Mouse (Mus musculus): Measurements from ENCODE around the gene Olfr1045. TPM values are rescaled to one million over a fixed set of nuclear protein-coding genes. Genes with fewer than 3 reads are reported as not detected.
"Not testable (repeated sequence)": the region's sequence is repeated elsewhere in the genome, so short reads cannot be mapped to it uniquely, and the experiment has no call there.

Olfr1045 gene
- total and polyA plus RNA-seq, 3 experiments: 0.16 TPM; not detected in 2

- Histone ChIP-seq H3K27me3 (ENCODE audit: insufficient read depth, low read length) (no peaks in the 10 kb centered on the region), H3K9me3 (replicated peaks) (peaks cover 7% of the 10 kb centered on the region; the same call in 1 of the 2 replicates), H3K4me3 (ENCODE audit: low read depth, low read length) (no peak overlapping the region), H3K36me3 (replicated peaks) (no peaks in the 10 kb centered on the region), H3K4me1 (ENCODE audit: insufficient read depth, low read depth, low read length) (no peaks in the 10 kb centered on the region)
- DNase-seq (ENCODE audit: low spot score) (no peak), ATAC-seq (ENCODE audit: extremely low read depth, insufficient number of reproducible peaks, low FRiP score, poor library complexity, severe bottlenecking) (no peak)
- TF ChIP-seq POLR2AphosphoS5 (IDR thresholded peaks at IDR 0.05; ENCODE audit: insufficient replicate concordance, low read depth, low read length) (no peak), TAL1 (conservative IDR thresholded peaks at IDR 0.05; ENCODE audit: low read depth, low read length) (no peak), GATA1 (IDR thresholded peaks at IDR 0.05; ENCODE audit: borderline replicate concordance, low read length) (no peak), CTCF (IDR thresholded peaks at IDR 0.05; ENCODE audit: low read depth, low read length) (no peak), GATA2 (IDR thresholded peaks at IDR 0.05; ENCODE audit: borderline replicate concordance, low read depth, low read length) (no peak)
Measured at GRCm38 (mm10) chr2:86179950-86180349, 22.9 kb downstream of the Olfr1045 start.

DNA sequence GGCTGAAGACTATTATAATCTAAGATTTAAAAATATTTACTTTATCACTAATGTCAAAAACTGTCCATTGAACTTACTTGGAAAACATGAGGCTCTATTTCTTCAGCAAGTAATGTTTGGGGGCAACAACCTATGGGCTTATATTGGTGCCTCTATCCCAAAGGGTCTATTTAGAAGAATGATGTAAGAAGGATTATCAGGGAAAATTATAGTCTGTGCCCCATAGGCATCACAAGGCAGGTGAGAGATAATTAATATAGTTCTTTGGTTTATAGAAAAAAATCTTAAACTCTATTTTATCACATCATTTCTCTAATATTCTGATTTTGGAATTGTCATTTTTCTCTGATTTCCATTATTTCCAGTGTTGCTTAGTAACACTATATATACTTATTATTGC lies 25.1 kb downstream of the Olfr1045 start, which contains the start of gene Olfr1044:
TSS of gene Olfr1044 (minus strand) at position 101 of the 400 bp plus-strand sequence.
- ATAC-seq (ENCODE audit: extremely low read depth, insufficient number of reproducible peaks, low FRiP score, poor library complexity, severe bottlenecking): no peak
- H3K4me1 ChIP-seq (ENCODE audit: insufficient read depth, low read depth, low read length): no peaks in the 10 kb centered on the region
- TF ChIP-seq TAL1 (conservative IDR thresholded peaks at IDR 0.05; ENCODE audit: low read depth, low read length) (no peak), POLR2AphosphoS5 (IDR thresholded peaks at IDR 0.05; ENCODE audit: insufficient replicate concordance, low read depth, low read length) (no peak), GATA1 (IDR thresholded peaks at IDR 0.05; ENCODE audit: borderline replicate concordance, low read length) (no peak), CTCF (IDR thresholded peaks at IDR 0.05; ENCODE audit: low read depth, low read length) (no peak), GATA2 (IDR thresholded peaks at IDR 0.05; ENCODE audit: borderline replicate concordance, low read depth, low read length) (no peak)

DNA sequence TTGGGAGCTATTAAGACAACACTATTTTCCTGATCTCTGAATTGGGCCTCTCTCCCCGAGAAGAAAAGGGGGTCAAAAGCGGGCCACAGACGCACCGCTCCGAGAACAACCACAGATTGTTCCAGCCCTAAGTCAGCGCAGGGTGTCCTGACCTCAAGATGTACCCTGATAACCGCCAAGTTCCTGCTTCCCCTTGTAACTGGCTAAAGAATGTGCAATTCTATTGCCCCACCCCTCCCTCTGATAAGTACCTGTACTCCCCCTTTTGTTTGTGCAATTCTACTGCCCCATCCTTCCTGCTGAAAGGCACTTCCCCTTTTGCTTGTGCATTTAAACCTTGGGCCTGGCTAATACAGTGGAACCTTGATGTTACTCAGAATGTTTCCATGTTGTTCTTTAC lies 27.4 kb downstream of the Olfr1045 start:
- H3K4me1 ChIP-seq (ENCODE audit: insufficient read depth, low read depth, low read length); ATAC-seq (ENCODE audit: extremely low read depth, insufficient number of reproducible peaks, low FRiP score, poor library complexity, severe bottlenecking): not testable (repeated sequence)

More for the DNA sequence above, 25.1 kb downstream of the Olfr1045 start, which contains the start of gene Olfr1044:
- no peak within 1 kb of the TSS for H3K4me3 ChIP-seq (ENCODE audit: low read depth, low read length)
- H3K36me3 ChIP-seq (replicated peaks): no peaks in the 10 kb centered on the region
- H3K9me3 ChIP-seq (replicated peaks): peaks cover 7% of the 10 kb centered on the region; the same call in 1 of the 2 replicates
- H3K27me3 ChIP-seq (ENCODE audit: insufficient read depth, low read length): no peaks in the 10 kb centered on the region
- DNase-seq (ENCODE audit: low spot score): no peak

GRCm38 (mm10) chr2:86167422-86167821 lies 35.4 kb downstream of the Olfr1045 start, which contains the start of gene Olfr1043:
TSS of gene Olfr1043 (minus strand) at chr2:86167522.
- Histone ChIP-seq H3K4me3 (ENCODE audit: low read depth, low read length) (no peak within 1 kb of the TSS), H3K4me1 (ENCODE audit: insufficient read depth, low read depth, low read length) (no peaks in the 10 kb centered on the region), H3K27me3 (ENCODE audit: insufficient read depth, low read length) (no peaks in the 10 kb centered on the region), H3K36me3 (replicated peaks) (no peaks in the 10 kb centered on the region), H3K9me3 (replicated peaks) (0 out of 2 replicates have a peak, but pooled peaks cover 1% of the 10 kb centered on the region)
- ATAC-seq (ENCODE audit: extremely low read depth, insufficient number of reproducible peaks, low FRiP score, poor library complexity, severe bottlenecking) (no peak), DNase-seq (ENCODE audit: low spot score) (no peak)
- TF ChIP-seq TAL1 (conservative IDR thresholded peaks at IDR 0.05; ENCODE audit: low read depth, low read length): no peak
- TF ChIP-seq GATA1 (IDR thresholded peaks at IDR 0.05; ENCODE audit: borderline replicate concordance, low read length): no peak
- TF ChIP-seq CTCF (IDR thresholded peaks at IDR 0.05; ENCODE audit: low read depth, low read length): no peak
- no peak for TF ChIP-seq GATA2 (IDR thresholded peaks at IDR 0.05; ENCODE audit: borderline replicate concordance, low read depth, low read length)

More for the DNA sequence above, 27.4 kb downstream of the Olfr1045 start:
- not testable (repeated sequence) for DNase-seq (ENCODE audit: low spot score); H3K27me3 ChIP-seq (ENCODE audit: insufficient read depth, low read length); H3K9me3 ChIP-seq (replicated peaks); H3K4me3 ChIP-seq (ENCODE audit: low read depth, low read length); H3K36me3 ChIP-seq (replicated peaks)

GRCm38 (mm10) chr2:86161738-86162137 lies 41.1 kb downstream of the Olfr1045 start, which contains the start of gene Olfr1042:
TSS of gene Olfr1042 (minus strand) at chr2:86161838.
- TF ChIP-seq CTCF (IDR thresholded peaks at IDR 0.05; ENCODE audit: low read depth, low read length) (no peak), POLR2AphosphoS5 (IDR thresholded peaks at IDR 0.05; ENCODE audit: insufficient replicate concordance, low read depth, low read length) (no peak), GATA1 (IDR thresholded peaks at IDR 0.05; ENCODE audit: borderline replicate concordance, low read length) (no peak), GATA2 (IDR thresholded peaks at IDR 0.05; ENCODE audit: borderline replicate concordance, low read depth, low read length) (no peak), TAL1 (conservative IDR thresholded peaks at IDR 0.05; ENCODE audit: low read depth, low read length) (no peak)

DNA sequence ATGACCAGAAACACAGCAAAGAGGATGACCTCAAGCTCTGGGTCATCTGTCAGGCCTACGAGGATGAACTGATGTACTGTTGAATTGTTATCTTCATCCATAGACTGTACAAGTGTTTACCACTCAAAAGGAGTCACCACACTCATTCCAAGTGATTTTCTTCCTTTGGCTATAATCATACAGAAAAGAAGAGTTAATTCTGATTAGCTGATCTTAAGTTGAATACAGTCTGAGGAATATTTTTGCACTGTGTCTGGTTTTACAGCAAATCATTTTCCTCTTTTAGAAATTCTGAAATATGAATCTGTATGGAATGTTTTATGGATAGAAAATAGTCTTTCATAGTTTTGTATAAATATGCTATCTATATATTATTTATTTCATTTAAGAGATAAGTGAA lies 56.2 kb downstream of the Olfr1045 start, which contains the start of gene Olfr1040:
TSS of gene Olfr1040 (minus strand) at position 101 of the 400 bp plus-strand sequence.
- Histone ChIP-seq H3K9me3 (replicated peaks) (0 out of 2 replicates have a peak, but pooled peaks cover 2% of the 10 kb centered on the region), H3K27me3 (ENCODE audit: insufficient read depth, low read length) (no peaks in the 10 kb centered on the region), H3K4me3 (ENCODE audit: low read depth, low read length) (no peak within 1 kb of the TSS), H3K36me3 (replicated peaks) (no peaks in the 10 kb centered on the region), H3K4me1 (ENCODE audit: insufficient read depth, low read depth, low read length) (no peaks in the 10 kb centered on the region)
- TF ChIP-seq TAL1 (conservative IDR thresholded peaks at IDR 0.05; ENCODE audit: low read depth, low read length) (no peak), POLR2AphosphoS5 (IDR thresholded peaks at IDR 0.05; ENCODE audit: insufficient replicate concordance, low read depth, low read length) (no peak), GATA2 (IDR thresholded peaks at IDR 0.05; ENCODE audit: borderline replicate concordance, low read depth, low read length) (no peak)
- ATAC-seq (ENCODE audit: extremely low read depth, insufficient number of reproducible peaks, low FRiP score, poor library complexity, severe bottlenecking): no peak
- DNase-seq (ENCODE audit: low spot score): no peak

More at GRCm38 (mm10) chr2:86161738-86162137, 41.1 kb downstream of the Olfr1045 start, which contains the start of gene Olfr1042:
- DNase-seq (ENCODE audit: low spot score): no peak
- no peak for ATAC-seq (ENCODE audit: extremely low read depth, insufficient number of reproducible peaks, low FRiP score, poor library complexity, severe bottlenecking)
- H3K27me3 ChIP-seq (ENCODE audit: insufficient read depth, low read length): no peaks in the 10 kb centered on the region
- H3K9me3 ChIP-seq (replicated peaks): no peaks in the 10 kb centered on the region
- no peaks in the 10 kb centered on the region for H3K36me3 ChIP-seq (replicated peaks)
- no peaks in the 10 kb centered on the region for H3K4me1 ChIP-seq (ENCODE audit: insufficient read depth, low read depth, low read length)
- H3K4me3 ChIP-seq (ENCODE audit: low read depth, low read length): no peak within 1 kb of the TSS

Other genes with a start within 250 kb of the Olfr1045 start
Only the 20 nearest of the 29 such genes appear.
- not detected in 2 replicates for gene Olfr1034, start 157.1 kb downstream of the Olfr1045 start, total RNA-seq (2014; fragmentation: Nextera tagmentation)
- 0.12 TPM in 1 of 2 replicates, not detected in the other for gene Olfr1034, start 157.1 kb downstream of the Olfr1045 start, total RNA-seq (2017)
- not detected in 2 replicates for gene Olfr1034, start 157.1 kb downstream of the Olfr1045 start, polyA plus RNA-seq (2012)
- gene Olfr1036, start 129.0 kb downstream of the Olfr1045 start, total RNA-seq (2014; fragmentation: Nextera tagmentation): not detected in 2 replicates
- 0.11 and 0.17 TPM in 2 replicates for gene Olfr1036, start 129.0 kb downstream of the Olfr1045 start, total RNA-seq (2017)
- gene Olfr1036, start 129.0 kb downstream of the Olfr1045 start, polyA plus RNA-seq (2012): not detected in 2 replicates
- not detected in 2 replicates for gene Olfr1037, start 115.6 kb downstream of the Olfr1045 start, total RNA-seq (2014; fragmentation: Nextera tagmentation)
- gene Olfr1037, start 115.6 kb downstream of the Olfr1045 start, total RNA-seq (2017): 0.11 and 0.29 TPM in 2 replicates
- not detected in 2 replicates for gene Olfr1037, start 115.6 kb downstream of the Olfr1045 start, polyA plus RNA-seq (2012)
- gene Olfr1039, start 67.1 kb downstream of the Olfr1045 start, total RNA-seq (2014; fragmentation: Nextera tagmentation): not detected in 2 replicates
- gene Olfr1039, start 67.1 kb downstream of the Olfr1045 start, total RNA-seq (2017): 0.22 TPM in 1 of 2 replicates, not detected in the other
- gene Olfr1039, start 67.1 kb downstream of the Olfr1045 start, polyA plus RNA-seq (2012): not detected in 2 replicates
- gene Olfr1040, start 56.3 kb downstream of the Olfr1045 start, total RNA-seq (2014; fragmentation: Nextera tagmentation): not detected in 2 replicates
- gene Olfr1040, start 56.3 kb downstream of the Olfr1045 start, total RNA-seq (2017): 0.46 TPM in 1 of 2 replicates, not detected in the other
- gene Olfr1040, start 56.3 kb downstream of the Olfr1045 start, polyA plus RNA-seq (2012): not detected in 2 replicates
- not detected in 2 replicates for gene Olfr1042, start 41.2 kb downstream of the Olfr1045 start, total RNA-seq (2014; fragmentation: Nextera tagmentation)
- gene Olfr1042, start 41.2 kb downstream of the Olfr1045 start, total RNA-seq (2017): 0.11 TPM in 1 of 2 replicates, not detected in the other
- not detected in 2 replicates for gene Olfr1042, start 41.2 kb downstream of the Olfr1045 start, polyA plus RNA-seq (2012)
- not detected in 2 replicates for gene Olfr1043, start 35.5 kb downstream of the Olfr1045 start, total RNA-seq (2014; fragmentation: Nextera tagmentation)
- gene Olfr1043, start 35.5 kb downstream of the Olfr1045 start, total RNA-seq (2017): not detected in 2 replicates
- gene Olfr1043, start 35.5 kb downstream of the Olfr1045 start, polyA plus RNA-seq (2012): not detected in 2 replicates
- gene Olfr1044, start 25.2 kb downstream of the Olfr1045 start, total RNA-seq (2014; fragmentation: Nextera tagmentation): not detected in 2 replicates
- gene Olfr1044, start 25.2 kb downstream of the Olfr1045 start, total RNA-seq (2017): 0.17 and 0.38 TPM in 2 replicates
- gene Olfr1044, start 25.2 kb downstream of the Olfr1045 start, polyA plus RNA-seq (2012): not detected in 2 replicates
- not detected in 2 replicates for gene Olfr52, start 17.3 kb downstream of the Olfr1045 start, total RNA-seq (2014; fragmentation: Nextera tagmentation)
- gene Olfr52, start 17.3 kb downstream of the Olfr1045 start, total RNA-seq (2017): 0.11 and 0.17 TPM in 2 replicates
- not detected in 2 replicates for gene Olfr52, start 17.3 kb downstream of the Olfr1045 start, polyA plus RNA-seq (2012)
- gene Olfr1046, start 16.3 kb upstream of the Olfr1045 start, total RNA-seq (2014; fragmentation: Nextera tagmentation): not detected in 2 replicates
- 0.16 TPM in 1 of 2 replicates, not detected in the other for gene Olfr1046, start 16.3 kb upstream of the Olfr1045 start, total RNA-seq (2017)
- not detected in 2 replicates for gene Olfr1046, start 16.3 kb upstream of the Olfr1045 start, polyA plus RNA-seq (2012)
- not detected in 2 replicates for gene Olfr1047, start 28.4 kb upstream of the Olfr1045 start, total RNA-seq (2014; fragmentation: Nextera tagmentation)
- gene Olfr1047, start 28.4 kb upstream of the Olfr1045 start, total RNA-seq (2017): not detected in 2 replicates
- not detected in 2 replicates for gene Olfr1047, start 28.4 kb upstream of the Olfr1045 start, polyA plus RNA-seq (2012)
- not detected in 2 replicates for gene Olfr1048, start 37.3 kb upstream of the Olfr1045 start, total RNA-seq (2014; fragmentation: Nextera tagmentation)
- 0.06 and 0.27 TPM in 2 replicates for gene Olfr1048, start 37.3 kb upstream of the Olfr1045 start, total RNA-seq (2017)
- gene Olfr1048, start 37.3 kb upstream of the Olfr1045 start, polyA plus RNA-seq (2012): not detected in 2 replicates
- not detected in 2 replicates for gene Olfr1049, start 55.3 kb upstream of the Olfr1045 start, total RNA-seq (2014; fragmentation: Nextera tagmentation)
- gene Olfr1049, start 55.3 kb upstream of the Olfr1045 start, total RNA-seq (2017): not detected in 2 replicates
- gene Olfr1049, start 55.3 kb upstream of the Olfr1045 start, polyA plus RNA-seq (2012): not detected in 2 replicates
- not detected in 2 replicates for gene Olfr1051, start 76.1 kb upstream of the Olfr1045 start, total RNA-seq (2014; fragmentation: Nextera tagmentation)
- gene Olfr1051, start 76.1 kb upstream of the Olfr1045 start, total RNA-seq (2017): not detected in 2 replicates
- not detected in 2 replicates for gene Olfr1051, start 76.1 kb upstream of the Olfr1045 start, polyA plus RNA-seq (2012)
- not detected in 2 replicates for gene Olfr1052, start 89.4 kb upstream of the Olfr1045 start, total RNA-seq (2014; fragmentation: Nextera tagmentation)
- gene Olfr1052, start 89.4 kb upstream of the Olfr1045 start, total RNA-seq (2017): 0.11 and 0.12 TPM in 2 replicates
- not detected in 2 replicates for gene Olfr1052, start 89.4 kb upstream of the Olfr1045 start, polyA plus RNA-seq (2012)
- not detected in 2 replicates for gene Olfr1053, start 112.3 kb upstream of the Olfr1045 start, total RNA-seq (2014; fragmentation: Nextera tagmentation)
- not detected in 2 replicates for gene Olfr1053, start 112.3 kb upstream of the Olfr1045 start, total RNA-seq (2017)
- gene Olfr1053, start 112.3 kb upstream of the Olfr1045 start, polyA plus RNA-seq (2012): not detected in 2 replicates
- gene Olfr1054, start 132.4 kb upstream of the Olfr1045 start, total RNA-seq (2014; fragmentation: Nextera tagmentation): not detected in 2 replicates
- gene Olfr1054, start 132.4 kb upstream of the Olfr1045 start, total RNA-seq (2017): not detected in 2 replicates
- gene Olfr1054, start 132.4 kb upstream of the Olfr1045 start, polyA plus RNA-seq (2012): not detected in 2 replicates
- not detected in 2 replicates for gene Olfr1055, start 147.3 kb upstream of the Olfr1045 start, total RNA-seq (2014; fragmentation: Nextera tagmentation)
- gene Olfr1055, start 147.3 kb upstream of the Olfr1045 start, total RNA-seq (2017): not detected in 2 replicates
- gene Olfr1055, start 147.3 kb upstream of the Olfr1045 start, polyA plus RNA-seq (2012): not detected in 2 replicates
- not detected in 2 replicates for gene Olfr1056, start 159.5 kb upstream of the Olfr1045 start, total RNA-seq (2014; fragmentation: Nextera tagmentation)
- 0.12 and 0.60 TPM in 2 replicates for gene Olfr1056, start 159.5 kb upstream of the Olfr1045 start, total RNA-seq (2017)
- gene Olfr1056, start 159.5 kb upstream of the Olfr1045 start, polyA plus RNA-seq (2012): not detected in 2 replicates
- not detected in 2 replicates for gene Olfr1057, start 175.4 kb upstream of the Olfr1045 start, total RNA-seq (2014; fragmentation: Nextera tagmentation)
- gene Olfr1057, start 175.4 kb upstream of the Olfr1045 start, total RNA-seq (2017): 0.22 TPM in 1 of 2 replicates, not detected in the other
- gene Olfr1057, start 175.4 kb upstream of the Olfr1045 start, polyA plus RNA-seq (2012): not detected in 2 replicates

Data from G1E (cell line).